Mouse (Mus musculus) lung, embryonic 14.5 days (tissue): ENCODE results near the gene Gal. TPM values are rescaled to one million over a fixed set of nuclear protein-coding genes. Genes with fewer than 3 reads are reported as not detected.

Source experiments
- ATAC-seq: fragments of 200-750 bp; cut with Nextera tagmentation; 2 replicates; pipeline ENCODE4 v1.8.0; 2017; ENCODE audit warnings: mild to moderate bottlenecking, moderate TSS enrichment, moderate library complexity; ENCODE audit not compliant: insufficient read depth
- DNase-seq: peaks from one replicate; pipeline ENCODE4 v3.0.0-alpha.2; 2015
- H3K27ac ChIP-seq: fragments of 300-500 bp; sonication (generic); 2 replicates; pipeline ENCODE4 v1.5.1; 2014; ENCODE audit warnings: low read depth, mild to moderate bottlenecking, moderate library complexity
- H3K27me3 ChIP-seq: fragments of 300-500 bp; sonication (generic); 2 replicates; pipeline ENCODE4 v1.6.1; 2014; ENCODE audit warnings: low read length, control low read depth; ENCODE audit not compliant: insufficient read depth
- H3K36me3 ChIP-seq: fragments of 300-500 bp; sonication (generic); 2 replicates; pipeline ENCODE4 v1.6.1; 2014; ENCODE audit warnings: control low read depth; ENCODE audit not compliant: insufficient read depth
- H3K4me1 ChIP-seq: fragments of 300-500 bp; sonication (generic); 2 replicates; pipeline ENCODE4 v1.6.1; 2014; ENCODE audit warnings: antibody characterized with exemption, control low read depth; ENCODE audit not compliant: insufficient read depth
- H3K4me2 ChIP-seq: fragments of 300-500 bp; sonication (generic); 2 replicates; pipeline ENCODE4 v1.6.1; 2014; ENCODE audit warnings: mild to moderate bottlenecking
- H3K4me3 ChIP-seq: fragments of 300-500 bp; sonication (generic); 2 replicates; pipeline ENCODE4 v1.5.1; 2014; ENCODE audit warnings: low read depth, low read length
- H3K9ac ChIP-seq: fragments of 300-500 bp; sonication (generic); 2 replicates; pipeline ENCODE4 v1.6.1; 2014
- H3K9me3 ChIP-seq: fragments of 300-500 bp; sonication (generic); 2 replicates; pipeline ENCODE4 v1.6.1; 2016; ENCODE audit warnings: low read depth, low read length, control low read depth
- CTCF ChIP-seq: IDR thresholded peaks from 2 replicates; pipeline ENCODE4 v1.5.1; 2016; ENCODE audit warnings: antibody characterized with exemption, low read depth
- WGBS: fragments of 180-500 bp; shearing (Covaris S2); extraction: QIAGEN DNeasy Blood & Tissue Kit; methylation state at CpG from one replicate; pipeline ENCODE4 v1.1.7; 2014; 5-methylcytosine and 5-hydroxymethylcytosine counted together
- polyA plus RNA-seq: library from polyadenylated mRNA; unstranded; fragments of >200 nt; fragmentation: Nextera tagmentation; extraction: Ambion mirVana; gene quantifications from 2 replicates; pipeline ENCODE4 v1.2.1, GENCODE M21; 2014

Gene Gal
- polyA plus RNA-seq, 1 experiment from 2014 or later = 2.3 TPM

DNA sequence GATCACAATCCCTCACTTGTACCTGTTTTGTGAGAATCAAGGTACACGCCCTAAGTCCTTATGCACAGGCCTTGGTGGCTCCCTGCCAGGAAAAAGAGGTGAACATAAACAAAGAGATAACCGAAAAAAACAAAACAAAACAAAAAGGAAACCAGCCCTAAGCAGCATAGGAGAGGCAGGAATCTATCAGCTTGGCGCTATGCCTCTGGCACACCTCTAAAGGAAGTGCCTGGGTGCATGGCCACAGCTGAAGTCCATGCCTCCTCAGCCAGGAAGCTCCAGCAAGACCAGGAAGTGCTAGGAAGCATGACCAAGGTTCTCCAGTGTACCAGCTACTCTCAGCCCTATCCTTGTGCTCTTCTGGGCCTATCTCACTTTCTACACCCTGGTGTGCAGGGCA is 34.9 kb upstream of the Gal start:
- Histone ChIP-seq H3K9ac (no peak overlapping the region), H3K27me3 (no peaks in the 10 kb centered on the region), H3K4me2 (no peak overlapping the region), H3K9me3 (no peaks in the 10 kb centered on the region), H3K36me3 (peaks cover 15% of the 10 kb centered on the region), H3K27ac (no peak overlapping the region), H3K4me3 (no peak overlapping the region), H3K4me1 (no peaks in the 10 kb centered on the region)
- 60% methylated on average over 3 of the region's 3 CpGs for WGBS
- TF ChIP-seq CTCF = no peak
- DNase-seq = peak; percentile 23
- no peak for ATAC-seq

- H3K27me3 ChIP-seq = no peaks in the 10 kb centered on the region
- no peaks in the 10 kb centered on the region for H3K9me3 ChIP-seq
- DNase-seq (no peak), ATAC-seq (no peak)
- WGBS = 69% methylated on average over 3 of the region's 3 CpGs
- no peaks in the 10 kb centered on the region for H3K4me1 ChIP-seq
- no peaks in the 10 kb centered on the region for H3K36me3 ChIP-seq
- no peak overlapping the region for H3K4me3 ChIP-seq
- no peak overlapping the region for H3K4me2 ChIP-seq
- no peak overlapping the region for H3K27ac ChIP-seq
- peak; percentile 12; the same call in 1 of the 2 replicates for TF ChIP-seq CTCF
- H3K9ac ChIP-seq = no peak overlapping the region
These were observed 33.0 kb upstream of the Gal start for GRCm38 (mm10) chr19:3447348-3447747.

DNA sequence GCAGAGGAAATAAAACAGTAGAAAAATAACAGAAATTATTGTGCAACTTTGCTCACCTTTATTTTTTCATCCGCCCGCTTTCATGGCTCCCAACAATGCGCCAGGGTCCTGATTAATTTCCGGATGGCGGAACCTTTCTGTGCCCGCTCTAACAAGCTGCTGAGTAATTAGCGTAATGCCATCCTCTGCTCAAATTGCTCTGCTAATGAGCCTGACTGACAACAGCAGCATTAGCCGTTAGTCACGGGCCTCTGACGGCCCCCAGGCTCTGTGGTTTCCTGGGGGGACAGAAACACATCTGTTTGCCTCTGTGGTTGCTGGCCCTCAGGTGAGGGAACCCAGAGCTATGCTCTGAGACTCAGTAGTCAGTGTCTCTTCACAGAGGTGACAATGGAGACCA is 26.7 kb upstream of the Gal start:
- Histone ChIP-seq H3K36me3 (no peaks in the 10 kb centered on the region), H3K9ac (no peak overlapping the region), H3K27ac (no peak overlapping the region), H3K9me3 (no peaks in the 10 kb centered on the region), H3K4me3 (no peak overlapping the region), H3K4me2 (no peak overlapping the region), H3K27me3 (no peaks in the 10 kb centered on the region), H3K4me1 (no peaks in the 10 kb centered on the region)
- 75% methylated on average over 10 of the region's 10 CpGs for WGBS
- TF ChIP-seq CTCF = no peak
- DNase-seq = no peak
- ATAC-seq = no peak

GRCm38 (mm10) chr19:3440667-3441066 is 26.3 kb upstream of the Gal start:
- ATAC-seq (no peak), DNase-seq (no peak)
- no peak for TF ChIP-seq CTCF
- 68% methylated on average over 5 of the region's 5 CpGs for WGBS
- no peak overlapping the region for H3K9ac ChIP-seq
- no peaks in the 10 kb centered on the region for H3K4me1 ChIP-seq
- H3K27me3 ChIP-seq = no peaks in the 10 kb centered on the region
- H3K36me3 ChIP-seq = no peaks in the 10 kb centered on the region
- no peak overlapping the region for H3K4me2 ChIP-seq
- H3K4me3 ChIP-seq = no peak overlapping the region
- H3K9me3 ChIP-seq = no peaks in the 10 kb centered on the region
- no peak overlapping the region for H3K27ac ChIP-seq

GRCm38 (mm10) chr19:3437980-3438379 is 23.6 kb upstream of the Gal start:
- Histone ChIP-seq H3K27ac (no peak overlapping the region), H3K27me3 (no peaks in the 10 kb centered on the region), H3K4me1 (no peaks in the 10 kb centered on the region), H3K9ac (no peak overlapping the region), H3K4me2 (no peak overlapping the region), H3K36me3 (no peaks in the 10 kb centered on the region), H3K4me3 (no peak overlapping the region), H3K9me3 (no peaks in the 10 kb centered on the region)
- ATAC-seq = no peak
- 63% methylated on average over 5 of the region's 5 CpGs for WGBS
- TF ChIP-seq CTCF = peak; percentile 32
- DNase-seq = no peak

DNA sequence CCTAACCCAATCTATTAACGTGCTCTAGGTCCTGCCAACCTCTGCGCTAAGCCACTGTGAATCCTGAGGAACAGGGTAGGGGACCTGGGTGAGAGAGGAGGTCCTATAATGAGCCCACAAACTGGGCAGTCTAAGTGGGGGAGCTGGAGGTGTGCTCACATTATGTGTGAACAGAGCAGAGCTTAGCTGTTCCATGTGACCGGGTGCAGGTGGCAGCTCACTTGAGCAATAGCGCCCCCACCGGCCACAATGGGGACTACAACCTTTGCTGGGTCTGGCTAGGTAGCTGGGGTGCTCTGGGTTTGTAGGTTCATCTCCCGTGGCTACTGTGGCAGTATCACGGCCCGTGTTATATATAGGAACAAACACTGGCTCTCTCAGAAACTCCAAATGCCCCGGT is 22.5 kb upstream of the Gal start:
- H3K4me3 ChIP-seq = no peak overlapping the region
- no peak overlapping the region for H3K27ac ChIP-seq
- H3K9ac ChIP-seq = no peak overlapping the region
- peak; percentile 63 for TF ChIP-seq CTCF
- WGBS = 58% methylated on average over 9 of the region's 9 CpGs
- DNase-seq (peak; percentile 37), ATAC-seq (no peak)
- no peaks in the 10 kb centered on the region for H3K27me3 ChIP-seq
- no peaks in the 10 kb centered on the region for H3K4me1 ChIP-seq
- no peak overlapping the region for H3K4me2 ChIP-seq
- H3K9me3 ChIP-seq = no peaks in the 10 kb centered on the region
- H3K36me3 ChIP-seq = no peaks in the 10 kb centered on the region

- WGBS = 65% methylated on average over 3 of the region's 3 CpGs
- Histone ChIP-seq H3K27me3 (no peaks in the 10 kb centered on the region), H3K9me3 (no peaks in the 10 kb centered on the region), H3K4me2 (no peak overlapping the region), H3K4me1 (no peaks in the 10 kb centered on the region), H3K36me3 (no peaks in the 10 kb centered on the region), H3K9ac (no peak overlapping the region), H3K4me3 (no peak overlapping the region), H3K27ac (no peak overlapping the region)
- DNase-seq (no peak), ATAC-seq (no peak)
- no peak for TF ChIP-seq CTCF
These were observed 21.5 kb upstream of the Gal start for GRCm38 (mm10) chr19:3435824-3436223.

DNA sequence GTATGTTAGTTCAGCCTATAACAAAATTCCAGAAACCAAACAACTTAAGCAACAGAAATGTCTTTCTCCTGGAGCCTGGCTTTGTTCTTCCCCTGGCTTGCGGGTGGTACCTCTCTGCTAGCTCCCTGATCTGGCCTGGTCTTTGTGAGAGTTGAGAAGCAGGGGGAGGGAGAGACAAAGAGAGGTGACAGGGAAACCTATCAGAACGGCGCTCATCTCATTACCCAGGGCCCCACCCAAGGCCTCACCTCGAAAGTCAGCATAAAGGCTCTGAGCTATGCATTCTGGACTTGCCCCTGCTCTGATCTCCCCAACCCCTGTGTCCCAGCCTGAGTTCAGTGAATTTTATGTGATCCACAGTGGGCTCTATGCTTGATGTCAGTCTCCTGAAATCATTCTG is 20.3 kb upstream of the Gal start:
- 31% methylated on average over 4 of the region's 4 CpGs for WGBS
- H3K9me3 ChIP-seq = no peaks in the 10 kb centered on the region

More for the DNA sequence above, 20.3 kb upstream of the Gal start:
- H3K27me3 ChIP-seq = no peaks in the 10 kb centered on the region
- H3K27ac ChIP-seq = no peak overlapping the region
- no peak overlapping the region for H3K9ac ChIP-seq
- H3K36me3 ChIP-seq = no peaks in the 10 kb centered on the region
- H3K4me2 ChIP-seq = no peak overlapping the region
- TF ChIP-seq CTCF = no peak
- H3K4me3 ChIP-seq = no peak overlapping the region
- no peaks in the 10 kb centered on the region for H3K4me1 ChIP-seq
- DNase-seq = no peak
- ATAC-seq = no peak
